Mouse (Mus musculus) left cerebral cortex, adult 6 months (tissue): ENCODE measurements around the gene Spata31d1d. TPM values are rescaled to one million over a fixed set of nuclear protein-coding genes. Genes with fewer than 3 reads are reported as not detected.

Experiments
- long read RNA-seq, 2 experiments: library from polyadenylated mRNA; unstranded; transcript quantifications; one replicate each; pipeline ENCODE4 v2.0.0; 2019 to 2020
- polyA plus RNA-seq: library from polyadenylated mRNA; unstranded; fragments of <200 nt; fragmentation: Nextera tagmentation; gene quantifications from 2 replicates; pipeline ENCODE4 v1.2.3, GENCODE M21; 2021

The Spata31d1d gene
- polyA plus RNA-seq, result not detected in 2 replicates
- long read RNA-seq, experiment 1, result 0 reads
- long read RNA-seq, experiment 2, result 0 reads

DNA sequence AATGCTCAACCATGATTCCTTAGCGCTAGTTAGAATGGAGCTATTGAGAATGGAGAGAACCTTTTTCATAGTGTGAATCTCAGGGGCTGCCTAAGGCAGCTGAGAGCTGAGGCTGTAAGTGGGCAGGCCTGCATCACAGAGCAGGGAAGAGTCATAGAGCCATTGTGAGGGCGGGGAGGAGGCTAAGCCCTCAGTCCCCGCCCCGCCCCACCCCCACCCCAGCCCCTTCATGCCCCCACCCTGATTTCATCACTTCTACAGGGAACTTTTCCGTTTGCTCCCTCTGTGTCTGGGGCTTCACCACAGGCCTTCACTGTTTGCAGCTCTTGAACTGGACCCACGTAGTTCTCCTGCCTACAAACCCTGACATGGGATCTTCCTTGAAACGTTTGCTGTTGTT, at the start of gene Spata31d1d:
TSS of gene Spata31d1d (minus strand) at position 101 of the 400 bp plus-strand sequence.

DNA sequence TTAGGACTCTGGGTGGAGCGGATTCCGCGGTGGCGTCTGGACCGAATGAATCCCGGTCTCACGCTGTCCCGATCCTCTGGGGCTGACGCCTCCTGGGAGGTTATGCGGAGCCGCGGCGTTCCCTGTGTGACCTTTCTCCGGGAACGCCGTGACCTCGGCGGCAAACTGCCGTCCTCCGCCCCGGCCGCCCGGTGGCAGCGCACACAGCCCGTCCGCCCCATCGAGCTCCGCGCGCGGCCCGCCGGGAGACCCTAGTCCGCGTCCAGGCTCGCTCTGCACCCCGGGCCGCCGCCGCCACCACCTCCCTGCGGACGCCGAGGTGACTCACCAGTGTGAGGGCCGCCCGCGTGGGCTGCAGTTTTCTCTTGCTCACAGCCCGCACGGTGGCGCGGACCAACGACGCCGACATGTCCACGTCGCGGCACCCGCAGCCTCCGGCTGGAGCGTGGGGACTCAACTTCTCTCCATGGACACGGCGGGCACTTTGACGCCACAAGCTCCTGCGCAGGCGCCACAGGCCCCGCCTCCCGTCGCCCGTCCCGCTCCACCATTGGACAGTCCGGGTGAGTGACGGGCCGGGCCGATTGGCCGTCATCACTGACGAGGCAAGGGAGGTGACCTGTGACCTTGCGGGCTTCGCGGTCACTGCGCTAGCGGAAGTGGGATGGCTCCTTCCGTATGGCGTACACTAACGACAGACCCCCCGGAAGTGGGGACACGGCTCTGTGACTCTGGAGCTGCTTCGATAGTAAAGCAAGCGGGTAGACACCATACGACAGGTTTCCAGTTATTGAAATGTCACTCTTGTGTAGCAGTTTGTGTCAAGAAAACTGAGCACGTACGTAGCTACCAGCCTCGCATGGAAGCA, 38.0 kb upstream of the Spata31d1d start, which contains the start of gene Isca1:
TSS of gene Isca1 (minus strand) at position 515 of the 868 bp plus-strand sequence.

DNA sequence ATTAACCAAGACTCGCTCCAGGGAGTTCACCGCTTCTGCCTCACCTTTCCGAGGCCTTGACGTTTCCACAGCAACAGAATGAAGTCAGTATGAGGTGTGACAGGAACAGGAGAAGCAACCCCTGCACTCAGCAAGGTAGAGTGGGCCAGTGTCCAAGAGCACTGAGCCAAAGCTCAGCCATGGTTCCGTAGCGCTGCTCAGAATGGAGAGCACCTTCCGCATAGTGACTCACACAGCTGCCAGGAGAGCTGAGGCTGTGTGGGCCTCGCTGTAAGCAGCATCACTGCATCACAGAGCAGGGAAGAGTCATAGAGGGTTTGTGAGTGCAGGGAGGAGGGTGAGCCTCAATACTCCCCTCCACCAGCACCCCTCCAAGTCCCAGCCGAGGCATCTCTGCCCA, 15.2 kb upstream of the Spata31d1d start, which contains the start of gene 1700014D04Rik:
TSS of gene 1700014D04Rik (minus strand) at position 42 of the 400 bp plus-strand sequence.

DNA sequence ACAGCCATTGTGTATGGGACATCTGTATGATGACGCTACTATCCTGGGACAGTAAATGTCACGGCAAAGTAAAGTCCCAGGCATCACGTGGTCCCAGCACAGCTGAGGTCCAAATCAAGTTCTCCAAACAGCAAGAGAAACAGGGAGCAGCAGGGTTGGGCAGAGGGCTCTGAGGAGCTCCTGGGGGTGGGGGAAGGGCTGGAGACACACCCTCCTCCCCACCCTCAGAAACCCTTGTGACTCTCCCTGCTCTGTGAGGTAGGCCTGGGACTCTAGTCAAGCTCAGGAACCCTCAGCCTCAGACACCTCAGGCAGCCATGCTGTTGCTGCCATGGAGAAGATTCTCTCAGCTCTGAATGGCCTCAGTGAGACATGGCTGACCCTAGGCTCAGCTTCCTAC, 19.6 kb downstream of the Spata31d1d start, which contains the start of gene Spata31d1b:
TSS of gene Spata31d1b (plus strand) at position 301 of the 400 bp plus-strand sequence.

DNA sequence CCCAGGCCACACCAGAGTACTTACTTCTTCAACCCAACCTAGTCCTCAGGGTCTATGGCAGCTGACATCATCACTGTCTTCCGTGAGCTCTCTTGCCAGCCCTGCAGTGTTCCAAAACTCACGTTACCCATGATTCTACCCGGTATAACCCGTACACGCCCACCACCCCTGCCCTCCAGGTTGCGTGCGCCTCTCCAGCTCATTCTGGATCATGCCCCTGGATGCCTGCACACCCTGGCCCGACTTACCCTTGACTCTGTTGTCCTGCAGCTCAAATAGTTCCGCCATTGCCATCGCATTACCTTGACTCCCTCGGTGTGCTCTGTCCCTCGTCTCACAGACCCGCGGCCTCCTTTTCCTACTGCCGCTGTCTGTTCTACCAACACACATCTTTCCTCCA, 21.3 kb downstream of the Spata31d1d start, which contains the start of gene Spata31d1a:
TSS of gene Spata31d1a (minus strand) at position 101 of the 400 bp plus-strand sequence.

DNA sequence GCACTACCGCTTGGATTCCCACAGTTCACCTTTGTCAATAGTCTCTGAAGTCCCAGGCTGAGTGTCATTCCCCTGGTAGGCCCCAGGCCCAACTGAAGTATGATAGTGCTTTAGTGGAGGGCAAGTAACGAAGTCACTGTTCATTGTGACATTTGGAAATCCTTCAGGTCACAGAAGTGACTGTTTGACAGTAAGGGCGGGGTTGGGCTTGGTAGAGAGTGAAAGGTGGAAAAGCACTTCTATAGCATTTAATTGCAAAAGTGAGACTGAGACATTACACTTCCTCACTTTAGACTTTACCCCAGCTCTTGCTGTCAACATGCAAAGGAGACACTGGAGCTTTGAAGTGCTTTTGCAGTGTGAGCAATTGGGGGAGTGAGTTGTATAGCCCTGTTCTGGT, 37.5 kb downstream of the Spata31d1d start, which contains the start of gene 4921517D22Rik:
TSS of gene 4921517D22Rik (minus strand) at position 101 of the 400 bp plus-strand sequence.

Other genes starting within 250 kb of the Spata31d1d start
- gene Agtpbp1, start 146.5 kb downstream of the Spata31d1d start, polyA plus RNA-seq, result 105 and 125 TPM in 2 replicates
- 33.7 and 43.0 TPM in 2 replicates for gene Naa35, start 146.5 kb downstream of the Spata31d1d start, polyA plus RNA-seq
- gene Golm1, start 55.9 kb downstream of the Spata31d1d start, polyA plus RNA-seq, result 11.2 and 12.9 TPM in 2 replicates
- gene 4921517D22Rik, start 37.6 kb downstream of the Spata31d1d start, polyA plus RNA-seq, result not detected in 2 replicates
- not detected in 2 replicates for gene Spata31d1a, start 21.4 kb downstream of the Spata31d1d start, polyA plus RNA-seq
- not detected in 2 replicates for gene Spata31d1b, start 19.5 kb downstream of the Spata31d1d start, polyA plus RNA-seq
- 0.45 and 0.50 TPM in 2 replicates for gene 1700014D04Rik, start 15.0 kb upstream of the Spata31d1d start, polyA plus RNA-seq
- gene Isca1, start 38.1 kb upstream of the Spata31d1d start, polyA plus RNA-seq, result 314 and 339 TPM in 2 replicates
- not detected in 2 replicates for gene Gm49354, start 50.5 kb upstream of the Spata31d1d start, polyA plus RNA-seq
- gene Tut7, start 91.4 kb upstream of the Spata31d1d start, polyA plus RNA-seq, result 14.7 and 18.7 TPM in 2 replicates